Comparison of ENCODE assay signal across 10 mouse cellular contexts in genomic region chr19:46131283-46131682, GRCm38 (mm10). TPM values are rescaled to one million over a fixed set of nuclear protein-coding genes. Genes with fewer than 3 reads are reported as not detected.
DNase-seq lines count a peak whose midpoint lies in the region; ATAC-seq and TF ChIP-seq lines count a peak whose summit lies in the region.
"Had no signal": no experiment of that assay in that cellular context is flagged by ENCODE, and none has a peak within 500 bp of the region (broad histone marks: within the 10 kb centered on the region; RNA-seq: fewer than 3 reads in every experiment).

No protein-coding gene starts in this region.

- H3K27me3 ChIP-seq in forebrain, embryonic 10.5 days (ENCODE audit: poor library complexity, severe bottlenecking), result peaks cover 63% of the 10 kb centered on the region
- peaks cover 46% of the 10 kb centered on the region for H3K27me3 ChIP-seq in forebrain, embryonic 11.5 days (ENCODE audit: control insufficient read depth, insufficient read depth, low read length)
- peaks cover 30% of the 10 kb centered on the region for H3K27me3 ChIP-seq in lung, postnatal 0 days (replicated peaks; ENCODE audit: insufficient read depth, low read length)
- peaks cover 87% of the 10 kb centered on the region for H3K27me3 ChIP-seq in liver, embryonic 12.5 days (replicated peaks)
- peaks cover 7% of the 10 kb centered on the region; the same call in 1 of the 2 replicates for H3K27me3 ChIP-seq in stomach, postnatal 0 days (ENCODE audit: control insufficient read depth, insufficient read depth, low read length)

- H3K4me1 ChIP-seq in forebrain, embryonic 10.5 days, result peaks cover 32% of the 10 kb centered on the region
- peaks cover 9% of the 10 kb centered on the region for H3K4me1 ChIP-seq in forebrain, embryonic 11.5 days (replicated peaks; ENCODE audit: control insufficient read depth, insufficient read depth, low read length)
- peaks cover 13% of the 10 kb centered on the region; the same call in 1 of the 2 replicates for H3K4me1 ChIP-seq in lung, postnatal 0 days (ENCODE audit: insufficient read depth, low read depth, low read length)
- H3K4me1 ChIP-seq in liver, embryonic 12.5 days, result peaks cover 19% of the 10 kb centered on the region
- peaks cover 5% of the 10 kb centered on the region for H3K4me1 ChIP-seq in stomach, postnatal 0 days (replicated peaks; ENCODE audit: control insufficient read depth, insufficient read depth)

- DNase-seq in forebrain, embryonic 10.5 days (ENCODE audit: extremely low spot score, low spot score), result no peak
- DNase-seq in forebrain, embryonic 11.5 days (ENCODE audit: low spot score), result no peak
- no peak for DNase-seq in lung, postnatal 0 days (ENCODE audit: low spot score)
- no peak for DNase-seq in lung, postnatal 25 days (ENCODE audit: low spot score)
- DNase-seq in stomach, postnatal 0 days (ENCODE audit: low spot score), result no peak
- no peak for DNase-seq in frontal cortex, postnatal 10 days (ENCODE audit: low spot score in 2 of 2)
- DNase-seq: cerebellum, adult 18-20 months had no signal

- no peak overlapping the region for H3K4me2 ChIP-seq in forebrain, embryonic 11.5 days (ENCODE audit: low read depth, low read length, severe bottlenecking)
- H3K4me2 ChIP-seq in lung, postnatal 0 days (replicated peaks; ENCODE audit: low read depth, low read length), result peak overlapping the region; percentile 50
- peak overlapping the region; percentile 56 for H3K4me2 ChIP-seq in liver, embryonic 12.5 days
- H3K4me2 ChIP-seq in stomach, postnatal 0 days (replicated peaks; ENCODE audit: low read depth), result peak overlapping the region; percentile 54

- no peaks in the 10 kb centered on the region for H3K9me3 ChIP-seq in forebrain, embryonic 10.5 days
- no peaks in the 10 kb centered on the region for H3K9me3 ChIP-seq in forebrain, embryonic 11.5 days (ENCODE audit: control insufficient read depth, low read length)
- no peaks in the 10 kb centered on the region for H3K9me3 ChIP-seq in lung, postnatal 0 days (ENCODE audit: low read length)
- no peaks in the 10 kb centered on the region for H3K9me3 ChIP-seq in liver, embryonic 12.5 days (replicated peaks)
- H3K9me3 ChIP-seq in stomach, postnatal 0 days (ENCODE audit: control insufficient read depth, low read length), result no peaks in the 10 kb centered on the region

- no peak for ATAC-seq in forebrain, embryonic 11.5 days (replicated peaks; ENCODE audit: low FRiP score)
- no peak for ATAC-seq in lung, postnatal 0 days
- no peak for ATAC-seq in liver, embryonic 12.5 days
- ATAC-seq in stomach, postnatal 0 days (ENCODE audit: low FRiP score, low TSS enrichment), result no peak
- no peak for ATAC-seq in CD4-positive, CD25-positive, alpha-beta regulatory T cell, adult 4 months

- H3K4me3 ChIP-seq in forebrain, embryonic 10.5 days, result peak overlapping the region; percentile 37; the same call in 1 of the 2 replicates
- no peak overlapping the region for H3K4me3 ChIP-seq in forebrain, embryonic 11.5 days (ENCODE audit: low read depth, low read length)
- peak overlapping the region; percentile 28; the same call in 1 of the 2 replicates for H3K4me3 ChIP-seq in lung, postnatal 0 days (ENCODE audit: low read depth, low read length)
- peak overlapping the region; percentile 18 for H3K4me3 ChIP-seq in liver, embryonic 12.5 days
- H3K4me3 ChIP-seq in stomach, postnatal 0 days (ENCODE audit: low read depth, low read length), result peak overlapping the region; percentile 28

- no peak overlapping the region for H3K27ac ChIP-seq in forebrain, embryonic 10.5 days
- H3K27ac ChIP-seq in forebrain, embryonic 11.5 days (ENCODE audit: low read depth, low read length), result no peak overlapping the region
- H3K27ac ChIP-seq in lung, postnatal 0 days (ENCODE audit: low read length), result no peak overlapping the region
- H3K27ac ChIP-seq in liver, embryonic 12.5 days, result no peak overlapping the region
- no peak overlapping the region for H3K27ac ChIP-seq in stomach, postnatal 0 days (replicated peaks)

- H3K36me3 ChIP-seq in forebrain, embryonic 10.5 days (replicated peaks), result no peaks in the 10 kb centered on the region
- H3K36me3 ChIP-seq in forebrain, embryonic 11.5 days (ENCODE audit: control insufficient read depth, insufficient read depth, low read length), result no peaks in the 10 kb centered on the region
- H3K36me3 ChIP-seq in lung, postnatal 0 days (ENCODE audit: insufficient read depth, low read length), result no peaks in the 10 kb centered on the region
- no peaks in the 10 kb centered on the region for H3K36me3 ChIP-seq in liver, embryonic 12.5 days
- H3K36me3 ChIP-seq in stomach, postnatal 0 days (ENCODE audit: control insufficient read depth, insufficient read depth, low read length), result no peaks in the 10 kb centered on the region

- no peak for TF ChIP-seq EP300 in lung, postnatal 0 days (IDR thresholded peaks at IDR 0.05)
- TF ChIP-seq EP300 in stomach, postnatal 0 days (optimal IDR thresholded peaks at IDR 0.05), result no peak

- no peak overlapping the region for H3K9ac ChIP-seq in forebrain, embryonic 11.5 days (ENCODE audit: low read length)
- no peak overlapping the region for H3K9ac ChIP-seq in lung, postnatal 0 days (replicated peaks; ENCODE audit: low read depth)
- no peak overlapping the region for H3K9ac ChIP-seq in liver, embryonic 12.5 days
- H3K9ac ChIP-seq in stomach, postnatal 0 days (ENCODE audit: low read length), result no peak overlapping the region

- no peak for TF ChIP-seq CTCF in lung, postnatal 0 days (IDR thresholded peaks at IDR 0.05)
- TF ChIP-seq CTCF in stomach, postnatal 0 days (IDR thresholded peaks at IDR 0.05; ENCODE audit: low read depth), result no peak

- WGBS in forebrain, embryonic 10.5 days, result 11% methylated on average over 7 of the region's 8 CpGs
- WGBS in forebrain, embryonic 11.5 days, result 5% methylated on average over 6 of the region's 8 CpGs
- 7% methylated on average over 7 of the region's 8 CpGs for WGBS in lung, postnatal 0 days
- 16% methylated on average over 6 of the region's 8 CpGs for WGBS in liver, embryonic 12.5 days (ENCODE audit: insufficient replicate concordance)
- 12% methylated on average over 6 of the region's 8 CpGs for WGBS in stomach, postnatal 0 days

RNA-seq across cellular contexts. Expression of gene Elovl3, which starts 0.4 kb away (rescaled TPM):
- polyA plus RNA-seq in forebrain, embryonic 10.5 days (2016; fragmentation: Nextera tagmentation; extraction: Ambion mirVana), result 0.07 and 0.17 TPM in 2 replicates
- 0.13 and 0.23 TPM in 2 replicates for polyA plus RNA-seq in forebrain, embryonic 11.5 days (2014; fragmentation: Nextera tagmentation; extraction: Ambion mirVana)
- polyA plus RNA-seq in lung, postnatal 0 days (2015; fragmentation: Nextera tagmentation; extraction: Ambion mirVana), result not detected in 2 replicates
- polyA plus RNA-seq in liver, embryonic 12.5 days (2016; fragmentation: Nextera tagmentation; extraction: Ambion mirVana), result not detected in 2 replicates
- 0.05 TPM in 1 of 2 replicates, not detected in the other for polyA plus RNA-seq in stomach, postnatal 0 days (2015; fragmentation: Nextera tagmentation; extraction: Ambion mirVana)
- polyA plus RNA-seq in CD4-positive, CD25-positive, alpha-beta regulatory T cell, adult 4 months (2017; shearing (Covaris generic)), result not detected
- polyA plus RNA-seq: neural tube, embryonic 14.5 days had no signal

RNA-seq across cellular contexts. Expression of gene Pitx3, which starts 16.8 kb away (rescaled TPM):
- 0.18 and 0.25 TPM in 2 replicates for polyA plus RNA-seq in forebrain, embryonic 10.5 days (2016; fragmentation: Nextera tagmentation; extraction: Ambion mirVana)
- not detected in 2 replicates for polyA plus RNA-seq in forebrain, embryonic 11.5 days (2014; fragmentation: Nextera tagmentation; extraction: Ambion mirVana)
- polyA plus RNA-seq in lung, postnatal 0 days (2015; fragmentation: Nextera tagmentation; extraction: Ambion mirVana), result not detected in 2 replicates
- 0.59 and 0.94 TPM in 2 replicates for polyA plus RNA-seq in liver, embryonic 12.5 days (2016; fragmentation: Nextera tagmentation; extraction: Ambion mirVana)
- polyA plus RNA-seq in stomach, postnatal 0 days (2015; fragmentation: Nextera tagmentation; extraction: Ambion mirVana), result 0.13 and 0.22 TPM in 2 replicates
- polyA plus RNA-seq in CD4-positive, CD25-positive, alpha-beta regulatory T cell, adult 4 months (2017; shearing (Covaris generic)), result not detected
- polyA plus RNA-seq: neural tube, embryonic 14.5 days had no signal

RNA-seq across cellular contexts. Expression of gene Gbf1, which starts 21.0 kb away (rescaled TPM):
- 36.9 and 41.8 TPM in 2 replicates for polyA plus RNA-seq in forebrain, embryonic 10.5 days (2016; fragmentation: Nextera tagmentation; extraction: Ambion mirVana)
- polyA plus RNA-seq in forebrain, embryonic 11.5 days (2014; fragmentation: Nextera tagmentation; extraction: Ambion mirVana), result 49.0 and 51.4 TPM in 2 replicates
- polyA plus RNA-seq in lung, postnatal 0 days (2015; fragmentation: Nextera tagmentation; extraction: Ambion mirVana), result 32.1 and 34.3 TPM in 2 replicates
- 27.7 and 30.6 TPM in 2 replicates for polyA plus RNA-seq in liver, embryonic 12.5 days (2016; fragmentation: Nextera tagmentation; extraction: Ambion mirVana)
- 21.2 and 29.0 TPM in 2 replicates for polyA plus RNA-seq in stomach, postnatal 0 days (2015; fragmentation: Nextera tagmentation; extraction: Ambion mirVana)
- polyA plus RNA-seq in CD4-positive, CD25-positive, alpha-beta regulatory T cell, adult 4 months (2017; shearing (Covaris generic)), result 10 to 100 TPM; 23.8 to 33.5 TPM

RNA-seq across cellular contexts. Expression of gene Nolc1, which starts 55.6 kb away (rescaled TPM):
- 167 and 168 TPM in 2 replicates for polyA plus RNA-seq in forebrain, embryonic 10.5 days (2016; fragmentation: Nextera tagmentation; extraction: Ambion mirVana)
- 132 and 133 TPM in 2 replicates for polyA plus RNA-seq in forebrain, embryonic 11.5 days (2014; fragmentation: Nextera tagmentation; extraction: Ambion mirVana)
- polyA plus RNA-seq in lung, postnatal 0 days (2015; fragmentation: Nextera tagmentation; extraction: Ambion mirVana), result 22.5 and 26.0 TPM in 2 replicates
- 136 and 147 TPM in 2 replicates for polyA plus RNA-seq in liver, embryonic 12.5 days (2016; fragmentation: Nextera tagmentation; extraction: Ambion mirVana)
- 36.1 and 36.5 TPM in 2 replicates for polyA plus RNA-seq in stomach, postnatal 0 days (2015; fragmentation: Nextera tagmentation; extraction: Ambion mirVana)
- 10 to 100 TPM; 67.5 to 86.6 TPM for polyA plus RNA-seq in CD4-positive, CD25-positive, alpha-beta regulatory T cell, adult 4 months (2017; shearing (Covaris generic))
